Mouse (Mus musculus): Measurements from ENCODE around the gene Cox20. TPM values are rescaled to one million over a fixed set of nuclear protein-coding genes. Genes with fewer than 3 reads are reported as not detected.

The Cox20 gene
- total RNA-seq, 2 experiments from 2014 or later, result 78.7 to 88.8 TPM

- DNase-seq, result peak; percentile 30
Measured at GRCm38 (mm10) chr1:178354576-178354975, 35.6 kb downstream of the Cox20 start.

GRCm38 (mm10) chr1:178357776-178358710, 39.1 kb downstream of the Cox20 start:
- no peak for DNase-seq

GRCm38 (mm10) chr1:178360264-178360663, 41.3 kb downstream of the Cox20 start:
- no peak for DNase-seq

- no peak for DNase-seq
Measured at GRCm38 (mm10) chr1:178360702-178361101, 41.8 kb downstream of the Cox20 start.

GRCm38 (mm10) chr1:178365171-178365570, 46.2 kb downstream of the Cox20 start:
- DNase-seq, result no peak

- peak; percentile 64 for DNase-seq
Measured at GRCm38 (mm10) chr1:178368121-178368520, 49.2 kb downstream of the Cox20 start.

- DNase-seq, result peak; percentile 95
Measured at GRCm38 (mm10) chr1:178368548-178369271, 49.8 kb downstream of the Cox20 start.

- DNase-seq, result peak; percentile 61
Measured at GRCm38 (mm10) chr1:178369272-178369651, 50.3 kb downstream of the Cox20 start.

Small RNA genes within 50 kb of the gene (microRNA-seq; reads per million reads assigned to microRNA genes)
- gene Gm27458, result not detected

Other genes with a start within 250 kb of the Cox20 start
- gene Desi2, start 131.7 kb upstream of the Cox20 start, total RNA-seq (2021), result 10 to 100 TPM; 23.4 to 23.8 TPM
- gene Hnrnpu, start 18.7 kb downstream of the Cox20 start, total RNA-seq (2021), result 100 to 1,000 TPM; 328 to 391 TPM
- gene Efcab2, start 87.0 kb downstream of the Cox20 start, total RNA-seq (2021), result 1 to 10 TPM; 2.8 to 4.6 TPM
- gene Kif26b, start 210.0 kb downstream of the Cox20 start, total RNA-seq (2021), result 1 to 10 TPM; 2.3 to 4.8 TPM

Measured in adrenal gland, postnatal 10 days (tissue).